8 mouse cellular contexts compared by ENCODE assay signal in the genomic region with DNA sequence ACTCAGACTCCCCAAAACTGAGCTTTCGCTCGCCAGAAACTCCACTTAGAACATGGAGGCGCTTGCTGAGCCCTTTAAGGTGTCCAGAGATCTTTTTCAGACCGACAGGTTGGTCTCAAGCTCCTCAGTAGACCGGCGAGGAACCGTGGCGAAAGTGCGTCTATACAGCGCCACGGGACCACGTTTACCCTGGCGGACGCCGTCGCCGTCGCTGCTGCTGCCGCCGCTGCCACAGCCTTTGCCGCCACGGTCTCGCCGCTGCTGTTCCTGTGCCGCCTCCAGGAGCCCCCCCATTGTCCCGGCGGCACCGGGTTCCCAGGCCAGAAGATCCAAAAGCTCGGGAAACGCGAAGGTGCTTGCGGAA. TPM values are rescaled to one million over a fixed set of nuclear protein-coding genes. Genes with fewer than 3 reads are reported as not detected.
A peak's percentile ranks its signal among the peaks of the same experiment; 100 is the strongest.
DNase-seq lines count a peak whose midpoint lies in the region; ATAC-seq and TF ChIP-seq lines count a peak whose summit lies in the region.

A gene (plus strand): TSS at position 152 of the 364 bp plus-strand sequence.

- H3K9ac ChIP-seq in embryonic facial prominence, embryonic 11.5 days (replicated peaks; ENCODE audit: low read length): peak within 1 kb of the TSS; percentile 94
- peak within 1 kb of the TSS; percentile 98 for H3K9ac ChIP-seq in heart, embryonic 16.5 days (ENCODE audit: low read length)

- H3K4me2 ChIP-seq in embryonic facial prominence, embryonic 11.5 days (ENCODE audit: low read depth, low read length): peak within 1 kb of the TSS; percentile 95
- H3K4me2 ChIP-seq in heart, embryonic 16.5 days (ENCODE audit: low read depth, low read length): peak within 1 kb of the TSS; percentile 94
- H3K4me2 ChIP-seq in myocyte (ENCODE audit: low read depth): peak within 1 kb of the TSS; percentile 97

- peak within 1 kb of the TSS; percentile 98 for H3K27ac ChIP-seq in embryonic facial prominence, embryonic 11.5 days (replicated peaks; ENCODE audit: low read depth, low read length)
- peak within 1 kb of the TSS; percentile 99 for H3K27ac ChIP-seq in heart, embryonic 16.5 days (ENCODE audit: low read length)

- peak; percentile 87 for TF ChIP-seq POLR2A in myocyte (IDR thresholded peaks at IDR 0.05; ENCODE audit: insufficient read length, low read depth)

- peaks cover 47% of the 10 kb centered on the region for H3K79me2 ChIP-seq in myocyte (ENCODE audit: control insufficient read depth, insufficient read depth)

- H3K36me3 ChIP-seq in embryonic facial prominence, embryonic 11.5 days (replicated peaks; ENCODE audit: control insufficient read depth, insufficient read depth, low read depth, low read length): peaks cover 5% of the 10 kb centered on the region
- H3K36me3 ChIP-seq in heart, embryonic 16.5 days (ENCODE audit: control insufficient read depth, insufficient read depth): peaks cover 8% of the 10 kb centered on the region
- H3K36me3 ChIP-seq in myocyte (ENCODE audit: control insufficient read depth, insufficient read depth): peaks cover 6% of the 10 kb centered on the region

- H3K9me3 ChIP-seq in embryonic facial prominence, embryonic 11.5 days (replicated peaks; ENCODE audit: control insufficient read depth, low read length): no peaks in the 10 kb centered on the region
- H3K9me3 ChIP-seq in heart, embryonic 16.5 days (replicated peaks; ENCODE audit: control insufficient read depth, low read length): no peaks in the 10 kb centered on the region

- no peaks in the 10 kb centered on the region for H3K4me1 ChIP-seq in embryonic facial prominence, embryonic 11.5 days (ENCODE audit: control insufficient read depth, insufficient read depth, low read length)
- peaks cover 17% of the 10 kb centered on the region for H3K4me1 ChIP-seq in heart, embryonic 16.5 days (ENCODE audit: control insufficient read depth, insufficient read depth, low read length)

- peak; percentile 76 for DNase-seq in right cerebral cortex, postnatal 14 days
- DNase-seq in right cerebral cortex, adult 2 months (ENCODE audit: low spot score in 2 of 2): no peak
- no peak for DNase-seq in embryonic facial prominence, embryonic 11.5 days (ENCODE audit: low spot score)
- DNase-seq in left cerebral cortex, postnatal 25 days (ENCODE audit: low spot score in 2 of 2): peak in 1 of 2 experiments; percentile 87
- DNase-seq in retina, postnatal 1 day: no peak
- no peak for DNase-seq in testis, postnatal 14 days (ENCODE audit: low spot score)

- H3ac ChIP-seq in myocyte (ENCODE audit: control insufficient read depth, insufficient read length): peak within 1 kb of the TSS; percentile 75

- ATAC-seq in embryonic facial prominence, embryonic 11.5 days (replicated peaks; ENCODE audit: insufficient number of reproducible peaks, low FRiP score, low TSS enrichment, low read depth): peak; percentile 64
- ATAC-seq in heart, embryonic 16.5 days (replicated peaks; ENCODE audit: extremely low read depth, insufficient read depth, low FRiP score): 0 out of 2 replicates have a peak, but pooled peaks have one; percentile 23

- H3K4me3 ChIP-seq in embryonic facial prominence, embryonic 11.5 days (ENCODE audit: low read depth, low read length): peak within 1 kb of the TSS; percentile 97
- peak within 1 kb of the TSS; percentile 96 for H3K4me3 ChIP-seq in heart, embryonic 16.5 days (ENCODE audit: low read length)
- peak within 1 kb of the TSS; percentile 90 for H3K4me3 ChIP-seq in myocyte

- H3K27me3 ChIP-seq in embryonic facial prominence, embryonic 11.5 days (ENCODE audit: control insufficient read depth, insufficient read depth, low read length): no peaks in the 10 kb centered on the region
- H3K27me3 ChIP-seq in heart, embryonic 16.5 days (ENCODE audit: control insufficient read depth, insufficient read depth, low read length): no peaks in the 10 kb centered on the region
- peaks cover 8% of the 10 kb centered on the region for H3K27me3 ChIP-seq in myocyte (ENCODE audit: control insufficient read depth, insufficient read depth, insufficient read length)

- under 1% methylated on average over 31 of the region's 32 CpGs for WGBS in embryonic facial prominence, embryonic 11.5 days
- WGBS in heart, embryonic 16.5 days: under 1% methylated on average over 32 of the region's 32 CpGs

- intact Hi-C loops in left cerebral cortex, postnatal 25 days (cut with DNase I): loop anchor here (1.0 to 5.0 kb wide), 6 partner anchors 19 to 260 kb away; a partner anchor contains a TSS

TF ChIP-seq in myocyte, 11 proteins besides CTCF, POLR2A, EP300 and RAD21:
- no peak for TF ChIP-seq USF1 (IDR thresholded peaks at IDR 0.05; ENCODE audit: low read depth)
- TF ChIP-seq E2F4 (IDR thresholded peaks at IDR 0.05; ENCODE audit: insufficient read depth): no peak
- no peak for TF ChIP-seq CEBPB (IDR thresholded peaks at IDR 0.05; ENCODE audit: insufficient read depth, poor library complexity, severe bottlenecking)
- TF ChIP-seq POLR2AphosphoS2 (IDR thresholded peaks at IDR 0.05; ENCODE audit: insufficient read length, low read depth): peak; percentile 90
- TF ChIP-seq TCF3 (IDR thresholded peaks at IDR 0.05; ENCODE audit: insufficient read length, low read depth): no peak
- no peak for TF ChIP-seq MYOG (IDR thresholded peaks at IDR 0.05; ENCODE audit: control insufficient read depth in 1 of 3, insufficient read depth in 1 of 3, insufficient read length in 2 of 3, low read depth in 2 of 3)
- no peak for TF ChIP-seq SRF (IDR thresholded peaks at IDR 0.05; ENCODE audit: control insufficient read depth, insufficient read length, low read depth)
- TF ChIP-seq TCF12 (IDR thresholded peaks at IDR 0.05; ENCODE audit: insufficient read depth, poor library complexity, severe bottlenecking): no peak
- no peak for TF ChIP-seq MAX (IDR thresholded peaks at IDR 0.05; ENCODE audit: low read depth)
- TF ChIP-seq MYOD1 (IDR thresholded peaks at IDR 0.05; ENCODE audit: control insufficient read depth in 1 of 3, insufficient read length in 2 of 3, low read depth in 2 of 3): peak in 1 of 3 experiments; percentile 27
- peak; percentile 25 for TF ChIP-seq REST (IDR thresholded peaks at IDR 0.05; ENCODE audit: insufficient read depth, insufficient read length)
TF ChIP-seq in myocyte: peak in this region for 3.

RNA-seq across cellular contexts. Expression of the gene that starts here (rescaled TPM):
- polyA plus RNA-seq in embryonic facial prominence, embryonic 11.5 days (2014; fragmentation: Nextera tagmentation; extraction: Ambion mirVana): 17.6 and 21.3 TPM in 2 replicates
- polyA plus RNA-seq in heart, embryonic 16.5 days (2015; fragmentation: Nextera tagmentation; extraction: Ambion mirVana): 11.6 and 12.3 TPM in 2 replicates
- 10 to 100 TPM; 29.2 to 29.6 TPM for total RNA-seq in left cerebral cortex, postnatal 25 days (2021)
- polyA plus RNA-seq in myocyte (2012; fragmentation: generic; extraction: Trizol): 15.0 TPM
